Mouse (Mus musculus): ENCODE data around the gene Ptgis.

DNA sequence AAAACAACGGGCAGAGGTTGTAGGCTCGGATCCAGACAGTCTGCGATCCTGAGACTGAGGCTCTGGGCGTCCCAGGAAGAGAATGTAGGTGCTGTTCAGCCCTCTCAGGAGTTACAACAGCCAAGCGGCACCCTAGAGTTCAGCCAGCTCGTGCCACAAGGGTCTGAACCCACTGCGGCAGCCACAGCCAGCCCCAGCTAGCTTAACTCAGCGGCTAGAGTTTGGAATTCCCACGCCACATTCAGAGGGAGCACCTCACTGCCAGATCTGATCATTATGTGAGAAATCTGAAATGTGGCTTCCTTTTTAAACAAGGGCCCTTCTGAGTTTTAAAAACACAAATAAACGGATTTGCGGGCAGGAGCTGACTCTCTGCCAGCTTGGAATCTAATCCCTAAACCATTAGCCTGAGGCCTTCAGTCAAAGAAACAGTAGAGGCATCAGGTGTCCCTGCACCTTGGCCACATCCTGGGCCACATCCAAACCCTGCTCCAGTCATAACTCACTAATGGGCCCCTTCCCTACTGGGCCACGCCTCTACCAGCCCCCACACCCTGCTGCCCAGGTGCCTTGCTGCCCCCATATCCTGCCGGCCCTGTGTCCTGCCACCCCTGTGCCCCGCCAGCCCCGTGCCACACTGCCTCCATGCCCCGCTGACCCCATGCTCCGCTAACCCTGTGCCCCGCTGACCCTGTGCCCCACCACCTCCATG, 34.3 kb downstream of the Ptgis start:
- no peak for TF ChIP-seq CTCF (IDR thresholded peaks at IDR 0.05; ENCODE audit: extremely low read depth, insufficient read length, insufficient replicate concordance, low read depth, low read length)
- no peak for TF ChIP-seq POLR2A (IDR thresholded peaks at IDR 0.05; ENCODE audit: low read depth, low read length)
